Mouse (Mus musculus) liver, postnatal 0 days (tissue): ENCODE measurements around the gene Shank1.

ENCODE experiments used
- CTCF ChIP-seq: sonication (generic); IDR thresholded peaks from 2 replicates; pipeline ENCODE4 v1.5.1; 2016; ENCODE audit warnings: antibody characterized with exemption, low read depth
- EP300 ChIP-seq: IDR thresholded peaks from 2 replicates; pipeline ENCODE4 v1.6.1; 2016; ENCODE audit warnings: antibody characterized with exemption, low read depth, mild to moderate bottlenecking

DNA sequence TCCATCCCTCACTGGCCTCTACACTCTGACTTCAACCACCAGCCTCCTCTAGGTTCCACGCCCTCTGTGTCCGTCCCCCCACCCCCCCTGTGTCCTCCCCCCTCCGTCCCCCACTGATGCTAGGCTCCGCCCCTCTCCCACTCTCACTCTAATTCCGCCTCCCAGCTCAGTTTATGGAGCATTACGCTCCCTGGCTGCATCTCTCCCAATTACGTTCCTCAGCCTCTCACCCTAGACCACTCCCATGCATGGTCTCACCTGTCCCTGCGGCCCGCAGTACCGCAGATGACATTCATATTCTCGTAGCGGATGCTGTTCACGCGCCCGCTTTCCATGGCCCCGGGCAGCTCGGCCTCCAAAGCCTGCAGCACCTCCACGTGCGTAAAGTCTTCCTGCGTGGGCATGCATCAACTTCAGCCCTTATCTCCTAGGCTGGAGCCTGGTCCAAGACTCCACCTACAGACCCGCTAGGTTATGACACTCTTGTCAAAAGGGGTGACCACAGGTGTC, 50.8 kb downstream of the Shank1 start:
- no peak for TF ChIP-seq CTCF
- no peak for TF ChIP-seq EP300
